Mouse (Mus musculus) CD4-positive helper T cell, adult 2 months (primary cell): ENCODE results near the gene Lcp1.

Experiments
- DNase-seq: peaks from one replicate; pipeline ENCODE4 v3.0.0-alpha.2; 2012; ENCODE audit warnings: low read depth, missing footprints, low spot score

Gene Lcp1

DNA sequence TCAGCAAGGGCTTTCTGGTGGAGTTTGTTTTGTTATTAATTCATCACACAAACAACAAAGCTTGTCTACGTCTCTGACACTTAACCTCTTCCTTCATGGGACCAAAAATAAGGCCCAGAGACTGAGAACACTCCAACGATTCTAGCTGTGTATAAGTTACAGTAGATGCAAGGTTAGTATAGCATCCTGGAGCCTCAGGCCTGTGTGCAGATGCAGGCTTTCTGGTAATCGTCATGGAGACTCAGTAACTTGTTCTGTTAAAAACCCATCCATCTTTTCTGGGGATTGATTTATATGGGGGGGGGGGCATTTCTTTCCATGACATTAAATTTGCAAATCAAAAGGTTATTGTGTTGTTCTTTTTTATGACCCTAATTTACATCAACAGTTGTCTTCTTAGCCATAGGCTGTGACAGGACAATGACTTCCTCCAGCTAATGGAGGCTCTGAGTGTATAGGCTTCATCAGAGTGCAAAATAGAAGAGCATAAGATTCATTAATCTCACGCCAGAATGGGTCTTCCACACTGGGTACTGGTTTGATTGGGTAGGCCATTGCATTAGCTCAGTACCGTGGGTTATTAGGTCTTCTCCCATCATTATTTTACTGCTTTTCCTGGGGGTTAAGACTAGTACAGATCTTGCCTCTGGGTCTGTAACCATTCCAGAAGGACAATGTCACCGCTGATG lies 74.6 kb downstream of the Lcp1 start:
- no peak for DNase-seq

DNA sequence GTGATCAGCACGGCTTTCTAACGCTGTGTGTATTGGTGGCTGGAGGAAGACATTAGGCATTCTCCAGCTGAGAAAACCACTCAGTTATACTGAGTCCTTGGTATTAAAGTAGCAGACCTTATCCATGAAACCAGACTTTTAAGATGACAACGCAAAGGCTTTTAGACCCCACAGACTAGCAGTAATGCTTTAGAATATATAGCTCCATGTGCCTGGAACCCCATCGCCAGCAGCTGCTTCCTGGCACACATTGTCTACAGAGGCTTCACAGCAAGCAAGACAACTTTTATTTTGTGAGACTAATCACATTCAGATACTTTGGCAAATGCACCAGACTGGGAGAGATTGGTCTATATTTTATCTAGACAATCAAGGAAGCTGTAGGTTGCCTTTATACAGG lies 75.4 kb downstream of the Lcp1 start:
- no peak for DNase-seq

DNA sequence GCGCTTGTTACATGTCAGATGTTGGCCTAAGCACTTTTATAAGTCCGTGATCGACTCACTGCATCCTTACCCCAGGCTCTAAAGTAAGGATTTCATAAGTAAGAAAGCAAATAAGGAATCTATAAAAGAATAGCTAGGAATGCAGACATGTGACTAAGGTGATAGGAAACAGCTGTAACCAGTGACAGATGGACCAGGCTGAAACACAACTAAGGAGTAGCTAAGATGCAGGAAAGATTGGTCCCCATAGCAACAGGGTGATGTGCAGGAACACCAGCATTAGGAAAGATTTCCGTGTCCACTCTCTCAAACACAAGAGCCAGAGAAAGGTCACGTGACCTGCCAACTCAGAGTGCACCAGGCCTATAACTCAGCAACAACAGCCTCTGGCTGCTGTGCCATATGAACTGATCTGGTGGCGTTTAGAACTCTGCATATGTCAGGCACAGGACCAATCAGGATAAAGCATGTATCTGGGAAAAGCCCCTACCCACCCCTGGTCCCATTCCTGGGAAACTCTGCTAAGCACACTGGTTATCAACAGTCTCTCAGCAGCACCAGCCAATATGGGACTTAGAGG lies 77.8 kb downstream of the Lcp1 start:
- no peak for DNase-seq

DNA sequence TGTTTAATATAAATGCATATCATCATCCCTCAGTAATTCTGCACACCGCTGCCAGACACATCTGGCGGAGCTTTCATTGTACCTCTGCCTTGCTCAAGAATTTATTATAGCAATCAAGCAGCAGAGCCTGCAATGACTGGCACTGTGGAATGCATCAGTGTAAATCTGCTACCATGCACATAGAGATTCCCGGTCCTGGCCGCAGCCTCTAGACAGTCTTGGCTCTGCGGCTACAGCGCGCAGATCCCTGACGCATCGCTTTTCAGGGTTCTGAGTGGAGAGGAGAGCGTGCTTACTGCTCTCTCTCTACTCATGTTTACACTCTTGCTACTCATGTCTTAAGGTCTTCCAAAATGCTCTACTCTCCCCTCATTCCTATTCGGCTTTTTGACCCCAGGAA lies 82.9 kb downstream of the Lcp1 start:
- no peak for DNase-seq

GRCm38 (mm10) chr14:75218843-75219242 lies 87.9 kb downstream of the Lcp1 start:
- DNase-seq, result no peak

GRCm38 (mm10) chr14:75219250-75219913 lies 88.5 kb downstream of the Lcp1 start:
- DNase-seq, result no peak

- DNase-seq, result no peak
Observed at GRCm38 (mm10) chr14:75222386-75222785, 91.5 kb downstream of the Lcp1 start.

DNA sequence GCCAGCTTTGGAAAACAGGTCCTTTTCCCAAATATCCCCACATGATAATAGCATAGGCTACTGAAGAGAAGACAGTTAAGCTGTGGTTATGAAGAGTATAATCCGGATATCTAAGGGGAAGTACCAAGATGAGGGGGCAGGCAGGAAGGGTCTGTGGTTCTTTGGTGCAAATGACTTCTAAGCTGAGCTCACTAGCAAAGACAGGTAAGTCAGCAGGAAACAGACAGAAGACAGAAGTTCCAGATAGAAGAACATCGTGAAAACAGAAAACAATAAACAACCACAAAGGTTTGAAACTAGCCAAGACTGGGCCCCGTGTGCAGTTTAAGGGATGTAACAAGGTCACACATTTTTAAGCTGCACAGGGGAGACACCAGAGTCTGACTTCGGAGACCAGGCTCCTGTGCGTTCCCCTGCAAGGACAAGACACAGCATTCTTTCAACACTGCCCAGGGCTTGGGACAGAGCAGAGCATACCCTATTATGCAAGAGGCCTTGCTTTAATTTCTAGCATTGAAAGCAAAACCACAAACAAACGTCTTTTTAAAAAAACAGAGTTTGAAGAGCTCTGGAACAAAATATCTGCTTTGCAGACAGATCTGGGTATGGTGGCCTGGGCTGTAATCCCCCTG lies 96.7 kb downstream of the Lcp1 start:
- DNase-seq, result peak; percentile 57

GRCm38 (mm10) chr14:75229834-75230233 lies 98.9 kb downstream of the Lcp1 start:
- DNase-seq, result peak; percentile 69

DNA sequence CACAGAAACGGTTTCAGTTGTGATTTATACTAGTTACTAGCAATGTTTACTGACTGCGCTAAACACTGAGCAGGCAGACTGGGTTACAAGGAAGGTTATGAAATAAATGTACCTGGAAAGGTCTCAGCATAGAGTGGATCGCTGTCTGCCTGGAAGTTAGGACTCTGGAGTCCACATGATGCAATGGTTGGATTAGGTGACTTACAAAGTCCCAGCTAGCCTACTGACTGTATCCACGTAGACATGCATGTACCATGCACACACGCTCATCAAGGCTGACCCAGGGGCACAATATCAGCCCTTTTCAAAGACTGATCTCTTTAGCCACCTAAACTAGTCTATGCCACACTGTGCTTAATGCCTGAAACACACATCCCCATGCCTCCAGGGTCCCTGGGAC lies 102.2 kb downstream of the Lcp1 start:
- no peak for DNase-seq

DNA sequence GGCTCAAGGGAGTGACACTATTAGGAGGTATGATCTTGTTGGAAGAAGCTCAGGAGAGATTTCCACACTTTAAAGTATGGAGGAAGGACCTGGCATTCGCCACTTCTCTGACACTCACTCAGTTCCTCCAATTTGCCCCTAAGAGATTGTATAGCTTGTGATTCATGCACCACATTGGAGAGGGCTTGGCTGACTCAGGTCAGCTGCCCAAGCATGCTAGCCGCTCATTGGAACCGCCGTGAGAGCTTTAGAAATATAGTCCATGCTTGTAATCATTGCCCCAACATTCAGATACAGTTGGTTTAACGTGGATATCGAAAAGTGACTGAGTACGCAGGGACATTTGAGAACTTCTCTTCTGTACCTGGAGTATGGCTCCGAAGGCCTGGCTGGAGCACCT lies 104.7 kb downstream of the Lcp1 start:
- no peak for DNase-seq

- no peak for DNase-seq
Observed at GRCm38 (mm10) chr14:75235955-75236635, 105.2 kb downstream of the Lcp1 start.

GRCm38 (mm10) chr14:75236636-75237003 lies 105.7 kb downstream of the Lcp1 start:
- DNase-seq, result no peak

DNA sequence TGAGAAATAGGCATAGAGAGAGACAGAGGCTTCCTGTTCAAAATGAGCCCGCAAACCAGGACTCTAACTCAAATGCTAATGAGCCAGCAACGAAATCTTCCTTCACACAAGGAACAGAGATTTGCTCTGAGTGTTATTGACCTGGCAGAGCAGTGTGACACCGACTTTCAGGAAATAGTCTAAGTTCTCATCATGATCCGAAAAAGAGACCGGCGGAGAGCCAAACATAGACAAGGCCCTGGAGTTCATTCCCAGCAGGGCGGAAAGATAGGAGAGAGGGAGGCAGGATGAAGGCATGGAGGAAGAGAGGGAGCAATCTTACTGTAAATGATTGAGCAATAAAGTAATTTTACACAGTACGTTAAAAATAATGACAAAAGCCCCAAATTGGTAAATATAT lies 106.2 kb downstream of the Lcp1 start:
- DNase-seq, result no peak

- no peak for DNase-seq
Observed at GRCm38 (mm10) chr14:75238054-75238692, 107.3 kb downstream of the Lcp1 start.

DNA sequence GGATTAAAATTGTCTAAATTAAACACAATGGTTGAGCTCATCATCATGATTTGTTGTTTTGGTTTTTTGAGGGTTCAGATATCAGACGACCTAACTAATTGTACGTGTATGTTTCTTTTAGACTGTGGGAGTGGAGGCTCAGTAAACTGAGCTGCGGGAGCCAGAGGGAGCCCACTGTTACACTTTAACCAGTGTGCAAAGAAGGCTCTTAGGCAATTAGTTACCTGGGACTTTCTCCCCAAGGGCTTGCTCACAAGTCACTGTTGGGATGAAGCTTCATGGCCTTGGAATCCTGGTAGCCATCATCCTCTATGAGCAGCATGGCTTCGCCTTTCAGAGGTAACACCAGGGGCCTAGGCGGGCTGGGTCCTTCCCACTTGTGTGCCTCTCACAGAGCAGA lies 111.2 kb downstream of the Lcp1 start, which contains the start of gene Cpb2:
Cpb2 (plus strand) TSS at position 201 of the 400 bp plus-strand sequence.
- DNase-seq, result no peak

DNA sequence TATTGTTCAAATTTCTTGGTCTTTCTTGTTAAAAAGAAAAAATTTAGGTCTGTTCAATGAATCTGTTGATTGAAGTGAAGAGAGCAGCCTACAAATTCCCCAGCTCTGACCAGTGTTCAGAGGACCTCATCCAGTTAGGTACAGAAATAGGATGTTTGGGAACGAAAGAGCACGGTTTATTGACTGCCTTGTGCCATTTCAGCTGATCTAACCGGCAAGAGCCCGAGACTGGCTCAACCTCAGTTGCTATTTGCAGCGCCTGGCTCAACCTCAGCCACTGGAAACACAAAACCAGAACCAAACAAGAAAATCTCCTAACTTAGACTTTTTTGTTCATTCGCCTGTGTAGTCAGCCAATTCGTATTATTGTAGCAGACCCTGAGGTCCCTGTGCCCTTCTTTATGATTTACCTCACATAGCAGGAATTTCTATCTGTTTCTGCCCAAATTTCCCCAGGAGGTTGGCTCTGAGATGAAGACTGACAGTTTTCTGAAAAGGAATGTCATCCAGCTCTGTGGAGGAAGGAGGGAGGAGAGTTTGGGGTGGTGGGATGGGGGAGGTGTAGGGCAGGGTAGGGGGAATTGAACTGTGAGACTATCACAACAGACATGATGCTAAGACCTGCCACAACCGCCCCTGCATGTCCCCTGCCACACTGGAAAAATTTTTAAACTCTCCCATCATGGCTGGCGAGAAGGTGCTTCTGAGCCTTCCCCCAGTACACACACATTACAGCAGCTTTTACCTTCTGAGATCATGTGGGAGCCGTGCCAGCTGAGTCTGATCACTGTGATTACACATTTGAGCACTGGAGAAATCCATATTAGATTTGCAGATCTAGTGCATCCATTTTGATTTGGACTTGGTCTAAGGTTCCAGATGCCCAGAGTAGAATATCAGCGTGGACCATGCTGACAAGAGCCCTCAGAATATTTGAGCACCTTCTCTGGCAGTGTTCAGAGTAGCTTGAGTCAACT lies 115.4 kb downstream of the Lcp1 start:
- DNase-seq, result no peak

- no peak for DNase-seq
Observed at GRCm38 (mm10) chr14:75250432-75250831, 119.5 kb downstream of the Lcp1 start.

DNA sequence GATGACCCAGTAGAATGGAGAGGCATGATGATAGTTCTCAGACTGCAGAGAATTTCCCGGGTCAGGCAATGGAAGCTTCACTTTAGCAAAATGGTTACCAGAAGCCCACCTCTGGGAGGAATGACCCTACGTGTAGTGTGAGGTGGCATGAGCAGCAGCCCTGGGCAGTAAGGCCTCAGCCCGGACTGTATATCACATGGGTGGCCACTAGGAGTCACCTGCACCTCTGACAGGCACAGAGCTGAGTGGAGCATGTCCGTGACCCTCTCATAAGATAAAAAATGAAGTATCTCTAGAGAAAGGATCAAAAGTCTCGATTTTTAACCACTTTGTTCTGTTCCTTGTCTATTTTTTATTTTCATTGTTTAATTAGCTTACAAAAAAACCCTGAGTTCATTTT lies 125.6 kb downstream of the Lcp1 start:
- no peak for DNase-seq

GRCm38 (mm10) chr14:75269531-75269930 lies 138.6 kb downstream of the Lcp1 start:
- no peak for DNase-seq
